Mouse (Mus musculus) neutrophil, adult 59 days (primary cell): ENCODE data around the gene Gm11037. TPM values are rescaled to one million over a fixed set of nuclear protein-coding genes. Genes with fewer than 3 reads are reported as not detected.

Experiments used
- total RNA-seq, 2 experiments: library from RNA; stranded (reverse); gene quantifications; 1 replicate in 1 of 2; 2 replicates in 1 of 2; pipeline ENCODE4 v1.2.4; 2023

The Gm11037 gene
- not detected for total RNA-seq

DNA sequence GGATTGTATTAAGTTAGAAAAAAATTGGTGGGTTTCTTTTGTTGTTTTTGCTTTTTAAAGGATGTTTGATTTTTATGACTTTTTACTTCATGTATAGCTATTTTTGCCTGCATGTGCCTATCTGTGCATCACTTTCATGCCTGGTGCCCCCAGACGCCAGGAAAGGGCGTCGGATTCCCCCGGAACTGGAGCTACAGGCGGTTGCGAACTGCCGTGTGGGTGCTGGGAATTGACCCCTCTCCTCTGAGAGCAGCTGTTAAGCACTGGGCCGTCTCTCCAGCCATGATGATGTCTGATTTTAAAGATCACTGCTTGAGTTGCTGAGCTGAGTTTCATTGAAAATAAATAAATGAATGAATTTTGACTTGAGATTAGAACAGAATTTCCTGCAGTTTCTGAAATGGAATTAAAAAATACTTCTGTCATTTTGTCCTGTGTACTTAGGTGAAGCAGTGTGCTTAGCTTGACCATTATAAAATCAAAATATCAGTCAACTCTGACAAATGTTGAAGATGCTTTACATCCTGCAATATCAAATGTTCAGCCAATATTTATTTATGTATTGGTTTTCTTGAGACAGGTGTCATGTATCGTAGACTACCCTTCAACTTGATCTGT is at the start of gene Gm11037:
Gm11037 (plus strand) TSS at position 568 of the 618 bp plus-strand sequence.

GRCm38 (mm10) chr2:131086667-131087390 is 46.5 kb upstream of the Gm11037 start, which contains the start of gene Siglec1:
Gene Siglec1 (minus strand): TSS chr2:131086765.

GRCm38 (mm10) chr2:131127161-131127730 is 6.1 kb upstream of the Gm11037 start, which contains the start of gene Hspa12b:
Gene Hspa12b (plus strand): TSS chr2:131127280.

DNA sequence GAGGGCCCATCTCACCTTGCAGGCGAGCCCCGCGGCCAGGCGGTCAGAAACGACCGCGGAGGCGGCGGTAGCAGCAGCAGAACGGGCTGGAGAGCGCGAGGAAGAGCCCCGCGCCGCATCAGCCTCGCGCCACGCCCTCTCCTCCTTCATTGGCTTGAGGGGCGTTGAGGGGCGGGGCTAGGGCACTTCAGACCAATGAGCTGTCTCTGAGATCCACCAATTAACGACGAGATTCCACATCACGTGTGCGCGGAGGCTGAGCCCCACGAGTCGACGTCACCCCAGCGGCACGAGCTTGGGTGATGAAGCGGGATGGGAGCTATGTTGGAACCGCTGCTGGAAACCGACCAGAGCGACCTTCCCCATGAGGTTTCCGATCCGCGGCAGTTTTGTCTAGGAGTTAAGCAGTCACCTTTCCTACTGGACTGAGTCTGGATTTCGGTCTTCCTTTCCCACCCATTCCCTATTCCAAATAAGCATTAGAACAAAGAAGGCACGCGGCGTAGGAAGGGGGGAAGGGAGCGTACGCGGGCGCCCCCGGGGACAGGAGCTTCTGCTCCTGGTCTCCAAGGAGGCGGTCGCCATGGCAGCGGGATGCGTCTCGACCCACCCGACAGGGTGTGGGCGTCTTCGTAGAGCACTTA is 26.8 kb downstream of the Gm11037 start, which contains the start of gene 1700037H04Rik:
1700037H04Rik (minus strand) TSS at position 144 of the 644 bp plus-strand sequence.

DNA sequence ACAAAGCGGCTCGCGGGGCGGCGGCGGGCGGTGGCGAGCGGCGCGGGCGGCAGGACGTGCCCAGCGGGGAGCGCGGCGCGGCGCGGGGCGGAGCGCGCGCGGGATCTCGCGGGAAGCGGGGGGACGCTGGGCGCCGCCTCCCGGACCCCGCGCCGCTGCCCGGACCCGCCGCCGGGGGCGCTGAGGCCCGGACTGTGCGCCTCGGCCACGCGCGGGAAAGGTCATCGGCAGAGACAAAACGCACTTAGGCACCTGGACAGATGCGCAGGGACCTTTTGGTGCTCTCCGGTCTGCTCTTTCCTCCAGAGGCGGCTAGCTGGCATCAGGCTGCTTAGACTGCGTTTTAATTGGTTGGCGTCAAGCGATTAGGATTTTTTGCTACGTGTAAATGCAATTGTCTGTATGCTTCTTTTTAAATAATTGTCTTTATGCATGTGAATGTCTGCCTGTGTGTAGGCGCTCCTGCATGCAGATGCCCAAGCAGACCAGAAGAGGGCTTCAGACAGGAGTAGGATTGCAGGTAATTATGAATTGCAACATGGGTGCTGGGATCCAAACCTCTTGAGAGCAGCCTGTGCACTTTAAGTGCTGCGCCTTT is 46.8 kb downstream of the Gm11037 start, which contains the start of gene Cenpb:
Cenpb (minus strand) TSS at position 78 of the 598 bp plus-strand sequence.

Other genes starting within 250 kb of the Gm11037 start
- 10 to 100 TPM; 16.3 to 18.3 TPM for gene 4930402H24Rik, start 227.1 kb upstream of the Gm11037 start, total RNA-seq
- gene Atrn, start 227.0 kb upstream of the Gm11037 start, total RNA-seq, result 10 to 100 TPM; 50.3 to 54.3 TPM
- not detected for gene Gfra4, start 90.4 kb upstream of the Gm11037 start, total RNA-seq
- gene Adam33, start 69.7 kb upstream of the Gm11037 start, total RNA-seq, result 1 to 10 TPM in 1 of 2 experiments, under 1 TPM in 1; 0.53 to 4.3 TPM
- 1 to 10 TPM; 2.4 to 2.5 TPM for gene Siglec1, start 46.7 kb upstream of the Gm11037 start, total RNA-seq
- gene Hspa12b, start 6.2 kb upstream of the Gm11037 start, total RNA-seq, result under 1 TPM; 0.13 to 0.31 TPM
- gene 1700037H04Rik, start 26.6 kb downstream of the Gm11037 start, total RNA-seq, result 10 to 100 TPM; 41.2 to 45.6 TPM
- gene Cenpb, start 46.6 kb downstream of the Gm11037 start, total RNA-seq, result 10 to 100 TPM; 23.5 to 26.9 TPM
- gene Cdc25b, start 53.5 kb downstream of the Gm11037 start, total RNA-seq, result 10 to 100 TPM; 45.6 to 46.9 TPM
- gene Spef1, start 53.8 kb downstream of the Gm11037 start, total RNA-seq, result 1 to 10 TPM; 2.2 TPM
- 10 to 100 TPM; 17.7 to 22.0 TPM for gene Ap5s1, start 73.6 kb downstream of the Gm11037 start, total RNA-seq
- 10 to 100 TPM in 1 of 2 experiments, 1 to 10 TPM in 1; 8.7 to 12.1 TPM for gene Mavs, start 100.6 kb downstream of the Gm11037 start, total RNA-seq
- 10 to 100 TPM; 43.1 to 46.7 TPM for gene Pank2, start 129.0 kb downstream of the Gm11037 start, total RNA-seq
- 1 to 10 TPM; 9.4 to 9.6 TPM for gene Rnf24, start 219.4 kb downstream of the Gm11037 start, total RNA-seq